Mouse (Mus musculus) 416B (cell line): ENCODE data around the gene Gm3573.
"Not testable (repeated sequence)": the region's sequence is repeated elsewhere in the genome, so short reads cannot be mapped to it uniquely, and the experiment has no call there.

ENCODE experiments used
- DNase-seq: peaks from one replicate; pipeline ENCODE4 v3.0.0; 2011; ENCODE audit warnings: low read depth

The Gm3573 gene

DNA sequence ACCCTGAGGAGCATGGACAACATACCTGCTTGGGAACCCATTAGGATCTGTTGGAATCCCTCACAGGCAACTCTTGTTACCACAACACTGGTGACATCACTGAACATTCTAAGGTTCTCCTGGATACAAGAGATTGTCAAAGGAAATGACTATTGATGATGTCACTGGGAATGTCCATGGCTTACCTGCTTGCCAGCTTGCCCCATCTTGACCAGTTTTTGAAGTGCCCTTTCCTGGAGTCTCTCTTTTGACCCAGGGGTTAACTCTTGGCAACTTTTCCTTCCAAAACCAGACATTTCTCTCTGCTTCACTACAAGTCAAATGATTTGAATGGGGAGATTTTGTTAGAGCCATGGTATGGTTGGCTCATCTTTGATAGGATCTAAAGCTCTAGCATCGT is at the start of gene Gm3573:
Gm3573 (minus strand) TSS at position 101 of the 400 bp plus-strand sequence.
- DNase-seq: not testable (repeated sequence)

DNA sequence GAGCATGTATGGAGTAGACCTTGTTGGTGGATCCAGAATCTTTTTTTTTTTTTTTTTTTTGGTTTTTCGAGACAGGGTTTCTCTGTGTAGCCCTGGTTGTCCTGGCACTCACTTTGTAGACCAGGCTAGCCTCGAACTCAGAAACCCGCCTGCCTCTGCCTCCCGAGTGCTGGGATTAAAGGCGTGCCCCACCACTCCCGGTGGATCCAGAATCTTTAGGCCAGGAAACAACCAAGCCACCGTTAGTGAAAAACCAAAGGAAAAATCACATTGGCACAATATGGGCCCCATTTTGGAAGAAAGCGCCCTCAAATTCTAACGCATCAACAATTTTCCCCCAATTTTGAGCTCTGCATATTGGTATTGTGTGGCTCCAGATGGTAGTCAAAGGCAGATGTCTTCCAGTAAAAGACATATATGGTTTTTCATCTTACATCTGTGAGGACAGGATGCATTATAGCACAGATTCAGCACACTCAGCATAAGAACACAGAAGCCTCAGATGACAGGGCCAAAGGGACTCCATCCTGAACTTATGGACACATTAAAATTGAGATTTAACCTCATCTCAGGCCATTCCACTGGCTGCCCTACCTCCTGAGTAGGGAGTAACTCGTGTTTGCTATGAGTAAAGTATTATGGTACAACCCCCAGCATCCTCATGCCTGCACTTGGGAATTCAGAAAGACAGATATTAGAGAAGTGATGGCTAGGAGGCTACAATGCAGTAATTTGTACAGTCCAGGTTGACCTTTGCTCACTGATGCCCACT is 26.4 kb upstream of the Gm3573 start:
- not testable (repeated sequence) for DNase-seq

DNA sequence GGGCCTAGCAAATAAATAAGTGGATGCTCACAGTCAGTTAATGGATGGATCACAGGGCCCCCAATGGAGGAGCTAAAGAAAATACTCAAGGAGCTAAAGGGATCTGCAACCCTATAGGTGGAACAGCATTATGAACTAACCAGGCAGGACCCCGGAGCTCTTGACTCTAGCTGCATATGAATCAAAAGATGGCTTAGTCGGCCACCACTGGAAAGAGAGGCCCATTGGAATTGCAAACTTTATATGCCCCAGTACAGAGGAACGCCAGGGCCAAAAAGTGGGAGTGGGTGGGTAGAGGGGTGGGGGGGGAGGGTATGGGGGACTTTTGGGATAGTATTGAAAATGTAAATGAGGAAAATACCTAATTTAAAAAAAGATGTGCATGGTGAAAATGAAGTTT is 6.7 kb downstream of the Gm3573 start:
- DNase-seq: not testable (repeated sequence)

DNA sequence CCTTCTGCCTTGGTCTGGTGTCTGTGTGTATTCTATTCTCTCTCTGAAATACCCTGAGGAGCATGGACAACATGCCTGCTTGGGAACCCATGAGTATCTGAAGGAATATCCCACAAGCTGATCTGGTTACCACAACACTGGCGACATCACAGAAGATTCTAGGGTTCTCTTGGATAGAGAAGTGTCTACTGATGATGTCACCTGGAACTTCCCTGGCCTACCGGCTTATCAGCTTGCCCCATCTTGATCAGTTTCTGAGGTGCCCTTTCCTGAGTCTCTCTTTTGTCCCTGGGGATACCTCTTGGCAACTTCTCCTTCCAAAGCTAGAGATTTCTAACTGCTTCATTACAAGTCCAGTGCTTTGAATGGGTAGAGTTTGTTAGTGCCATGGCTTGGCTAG is 28.1 kb downstream of the Gm3573 start, which contains the start of gene Gm17027:
Gm17027 (minus strand) TSS at position 101 of the 400 bp plus-strand sequence.
- not testable (repeated sequence) for DNase-seq
